Mouse (Mus musculus) hindbrain, embryonic 13.5 days (tissue): Measurements from ENCODE around the gene Grid1. TPM values are rescaled to one million over a fixed set of nuclear protein-coding genes. Genes with fewer than 3 reads are reported as not detected.

Experiments used
- ATAC-seq: fragments of 200-750 bp; cut with Nextera tagmentation; 2 replicates; pipeline ENCODE4 v1.8.0; 2017; ENCODE audit warnings: moderate TSS enrichment; ENCODE audit not compliant: low FRiP score
- H3K27ac ChIP-seq: fragments of 300-500 bp; sonication (generic); 2 replicates; pipeline ENCODE4 v1.5.1; 2015; ENCODE audit warnings: inconsistent platforms, mild to moderate bottlenecking, moderate library complexity
- H3K27me3 ChIP-seq: fragments of 300-500 bp; sonication (generic); 2 replicates; pipeline ENCODE4 v1.6.1; 2015; ENCODE audit warnings: mild to moderate bottlenecking, inconsistent platforms
- H3K36me3 ChIP-seq: fragments of 300-500 bp; sonication (generic); 2 replicates; pipeline ENCODE4 v1.6.1; 2015; ENCODE audit warnings: mild to moderate bottlenecking, inconsistent platforms
- H3K4me1 ChIP-seq: fragments of 300-500 bp; sonication (generic); replicated peaks from 2 replicates; pipeline ENCODE4 v1.6.1; 2015; ENCODE audit warnings: inconsistent platforms
- H3K4me2 ChIP-seq: fragments of 300-500 bp; sonication (generic); 2 replicates; pipeline ENCODE4 v1.6.1; 2015; ENCODE audit warnings: inconsistent platforms, mild to moderate bottlenecking, moderate library complexity
- H3K4me3 ChIP-seq: fragments of 300-500 bp; sonication (generic); 2 replicates; pipeline ENCODE4 v1.5.1; 2015; ENCODE audit warnings: mild to moderate bottlenecking, inconsistent platforms
- H3K9ac ChIP-seq: fragments of 300-500 bp; sonication (generic); 2 replicates; pipeline ENCODE4 v1.6.1; 2015; ENCODE audit warnings: mild to moderate bottlenecking, inconsistent platforms
- H3K9me3 ChIP-seq: fragments of 300-500 bp; sonication (generic); 2 replicates; pipeline ENCODE4 v1.6.1; 2016; ENCODE audit warnings: inconsistent platforms
- WGBS: fragments of 180-500 bp; shearing (Covaris S2); methylation state at CpG from one replicate; pipeline ENCODE4 v1.1.7; 2015; 5-methylcytosine and 5-hydroxymethylcytosine counted together
- polyA plus RNA-seq: library from polyadenylated mRNA; unstranded; fragments of >200 nt; fragmentation: Nextera tagmentation; extraction: Ambion mirVana; gene quantifications from 2 replicates; pipeline ENCODE4 v1.2.1, GENCODE M21; 2015

Grid1 gene
- polyA plus RNA-seq, 1 experiment from 2014 or later: 3.5 TPM

DNA sequence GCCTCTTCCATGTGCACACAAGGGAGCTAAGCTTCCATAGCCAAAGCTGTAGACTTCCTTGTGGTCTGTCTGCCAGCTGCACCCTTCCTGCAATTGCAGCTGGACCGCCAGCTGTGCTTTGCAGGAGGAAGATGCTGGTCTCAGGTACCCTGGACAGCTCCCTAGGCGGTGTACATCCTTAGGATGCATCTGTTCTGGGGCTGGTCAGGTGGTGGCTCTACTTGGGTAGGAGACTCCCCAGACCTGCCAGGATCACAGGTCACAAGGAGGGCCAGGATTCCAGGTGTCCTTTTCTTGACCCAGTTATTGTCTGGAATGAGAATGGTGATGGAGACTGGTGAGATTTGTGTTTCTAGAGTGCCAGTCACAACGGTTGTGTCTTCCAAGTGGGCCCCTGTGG lies 3.6 kb upstream of the Grid1 start:
- 38% methylated on average over 3 of the region's 3 CpGs for WGBS
- H3K36me3 ChIP-seq: no peaks in the 10 kb centered on the region
- H3K4me3 ChIP-seq: no peak overlapping the region
- no peak for ATAC-seq
- peaks cover 66% of the 10 kb centered on the region for H3K27me3 ChIP-seq
- H3K27ac ChIP-seq: no peak overlapping the region
- no peaks in the 10 kb centered on the region for H3K9me3 ChIP-seq
- H3K4me2 ChIP-seq: no peak overlapping the region
- H3K9ac ChIP-seq: no peak overlapping the region
- H3K4me1 ChIP-seq: peaks cover 14% of the 10 kb centered on the region

DNA sequence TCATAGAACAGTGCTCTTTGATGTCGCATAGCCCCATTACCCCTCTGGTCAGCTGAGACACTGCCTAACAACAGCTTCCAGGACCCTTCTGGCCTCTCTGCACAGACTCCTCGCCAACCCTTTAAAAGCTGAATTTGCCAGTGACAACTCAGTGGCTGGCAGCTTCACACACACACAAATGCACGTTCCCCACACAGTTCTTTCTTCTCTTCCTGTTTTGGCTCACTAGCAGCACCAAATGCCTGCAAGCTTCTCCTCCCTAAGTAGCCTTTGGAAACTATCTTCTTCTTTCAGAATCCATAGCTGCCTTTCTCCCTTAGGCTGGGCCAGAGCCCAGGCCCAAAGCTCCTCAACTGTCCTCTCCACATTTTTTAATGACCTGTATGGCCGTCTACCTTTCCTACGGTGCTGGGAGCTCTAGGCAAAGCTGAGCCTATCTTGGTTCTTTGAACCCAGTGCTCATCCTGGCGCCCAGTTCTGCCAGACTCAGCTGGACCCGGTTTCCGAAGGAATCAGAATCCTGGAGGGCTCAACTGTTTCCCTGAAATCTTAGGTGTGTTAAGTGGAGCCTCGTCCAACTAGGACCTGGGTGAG lies 1.4 kb upstream of the Grid1 start:
- 10% methylated on average over 9 of the region's 9 CpGs for WGBS
- no peak for ATAC-seq
- Histone ChIP-seq H3K4me2 (peak overlapping the region; percentile 83), H3K27ac (no peak overlapping the region), H3K27me3 (peaks cover 79% of the 10 kb centered on the region), H3K36me3 (no peaks in the 10 kb centered on the region), H3K9me3 (no peaks in the 10 kb centered on the region), H3K4me1 (peaks cover 36% of the 10 kb centered on the region), H3K4me3 (peak overlapping the region; percentile 60), H3K9ac (peak overlapping the region; percentile 79)

DNA sequence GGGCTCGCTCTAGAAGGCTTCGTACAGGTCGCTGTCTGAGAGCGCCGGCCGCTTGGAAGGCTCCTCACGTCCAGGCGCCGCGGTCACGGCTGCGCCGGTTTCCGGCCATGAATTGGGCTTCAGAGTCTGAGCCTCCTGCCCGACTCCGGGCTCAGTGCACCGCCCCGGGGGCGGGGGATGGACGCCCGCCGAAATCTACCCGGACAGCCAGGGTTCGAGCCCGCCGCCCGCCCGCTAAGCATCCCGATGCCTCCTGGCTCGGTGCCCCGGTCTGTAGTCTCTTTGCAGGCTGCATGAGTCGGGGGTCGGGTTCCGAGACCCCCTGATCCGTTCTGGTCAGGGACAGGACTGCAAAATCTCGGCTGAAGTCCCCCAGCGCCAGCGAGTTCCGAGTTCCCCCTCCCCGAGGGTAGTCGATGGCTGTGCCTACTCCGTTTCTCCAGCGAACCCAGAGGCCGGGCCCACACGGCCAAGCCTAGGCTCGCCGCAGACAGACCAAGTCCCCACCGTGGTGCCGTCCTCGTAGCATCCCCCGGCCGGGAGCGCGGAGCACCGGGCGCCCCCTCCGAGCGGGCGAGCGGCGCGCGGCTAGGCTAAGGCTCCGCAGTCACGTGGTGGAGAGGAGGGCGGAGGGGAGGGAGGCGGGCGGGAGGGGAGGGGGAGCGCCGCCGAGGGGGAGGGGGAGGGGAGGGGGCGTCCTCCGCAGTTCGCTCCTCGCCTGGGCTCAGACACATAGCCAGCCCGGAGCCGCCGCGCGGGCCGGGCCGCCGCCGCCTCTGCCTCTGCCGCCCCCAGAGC lies 588 bp upstream of the Grid1 start:
- Histone ChIP-seq H3K27me3 (peaks cover 81% of the 10 kb centered on the region), H3K9me3 (no peaks in the 10 kb centered on the region), H3K4me2 (peak overlapping the region; percentile 83), H3K9ac (peak overlapping the region; percentile 79), H3K27ac (peak overlapping the region; percentile 87), H3K36me3 (no peaks in the 10 kb centered on the region), H3K4me3 (peak overlapping the region; percentile 60), H3K4me1 (peaks cover 43% of the 10 kb centered on the region)
- peak; percentile 85 for ATAC-seq
- 1% methylated on average over 38 of the region's 85 CpGs for WGBS

DNA sequence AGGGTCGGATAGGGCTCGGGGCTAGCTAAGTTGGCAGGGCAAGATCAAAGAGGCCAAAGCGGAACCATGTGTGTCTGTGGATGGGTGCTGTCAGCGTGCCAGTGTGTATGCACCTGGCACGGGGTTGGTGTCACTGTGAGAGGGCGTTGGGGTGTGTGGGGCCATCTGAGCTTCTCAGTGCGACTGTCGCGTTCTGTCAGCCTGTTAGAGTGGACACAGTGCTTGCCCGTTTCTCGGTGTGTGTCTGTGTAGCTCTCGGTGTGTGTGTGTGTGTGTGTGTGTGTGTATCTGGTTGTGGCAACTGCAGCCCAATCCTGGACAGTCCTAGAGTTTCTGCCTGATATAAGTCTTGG lies 721 bp downstream of the Grid1 start:
- under 1% methylated on average over 12 of the region's 12 CpGs for WGBS
- ATAC-seq: 0 out of 2 replicates have a peak, but pooled peaks have one; percentile 1

DNA sequence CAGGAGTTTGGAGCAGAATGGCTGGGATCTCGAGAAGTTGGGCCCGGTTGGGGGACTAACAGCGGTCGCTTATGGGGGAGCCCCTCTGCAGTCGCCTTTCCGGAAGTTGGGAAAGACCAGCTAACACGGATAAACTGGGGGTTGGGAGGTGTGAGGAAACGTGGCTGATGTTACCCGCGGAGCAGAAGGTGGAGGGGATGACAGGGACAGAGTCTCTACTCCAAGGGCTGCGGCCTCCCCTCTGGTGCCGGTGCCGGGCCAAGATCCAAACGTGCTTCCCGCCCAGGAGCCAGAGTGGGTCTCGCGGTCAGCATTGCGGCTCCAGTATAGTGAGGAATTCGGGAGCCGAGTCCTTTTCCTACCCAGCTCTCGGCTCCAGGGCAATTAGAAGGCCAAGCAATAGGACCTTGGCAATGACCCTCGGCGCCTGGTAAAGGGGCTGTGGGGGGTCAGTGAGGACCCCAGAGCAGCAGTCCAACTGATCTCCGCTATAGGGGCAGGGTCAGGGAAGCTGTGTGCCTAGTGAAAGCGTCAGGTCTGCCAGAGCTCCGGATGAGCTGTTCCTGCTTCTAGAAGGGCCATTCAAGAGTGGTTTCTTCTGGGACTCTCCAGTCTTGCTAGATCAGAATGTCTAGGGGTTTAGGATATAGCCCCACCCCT lies 1.4 kb downstream of the Grid1 start:
- no peak overlapping the region for H3K27ac ChIP-seq
- H3K4me2 ChIP-seq: peak overlapping the region; percentile 83
- H3K27me3 ChIP-seq: peaks cover 64% of the 10 kb centered on the region
- no peaks in the 10 kb centered on the region for H3K36me3 ChIP-seq
- WGBS: 2% methylated on average over 26 of the region's 26 CpGs
- H3K9me3 ChIP-seq: no peaks in the 10 kb centered on the region
- ATAC-seq: no peak
- peak overlapping the region; percentile 79 for H3K9ac ChIP-seq
- peak overlapping the region; percentile 60 for H3K4me3 ChIP-seq
- peaks cover 49% of the 10 kb centered on the region for H3K4me1 ChIP-seq

More for the DNA sequence above, 721 bp downstream of the Grid1 start:
- Histone ChIP-seq H3K27ac (peak overlapping the region; percentile 87), H3K36me3 (no peaks in the 10 kb centered on the region), H3K27me3 (peaks cover 70% of the 10 kb centered on the region), H3K4me3 (peak overlapping the region; percentile 60), H3K4me1 (peaks cover 43% of the 10 kb centered on the region), H3K9me3 (no peaks in the 10 kb centered on the region), H3K4me2 (peak overlapping the region; percentile 83), H3K9ac (peak overlapping the region; percentile 79)

DNA sequence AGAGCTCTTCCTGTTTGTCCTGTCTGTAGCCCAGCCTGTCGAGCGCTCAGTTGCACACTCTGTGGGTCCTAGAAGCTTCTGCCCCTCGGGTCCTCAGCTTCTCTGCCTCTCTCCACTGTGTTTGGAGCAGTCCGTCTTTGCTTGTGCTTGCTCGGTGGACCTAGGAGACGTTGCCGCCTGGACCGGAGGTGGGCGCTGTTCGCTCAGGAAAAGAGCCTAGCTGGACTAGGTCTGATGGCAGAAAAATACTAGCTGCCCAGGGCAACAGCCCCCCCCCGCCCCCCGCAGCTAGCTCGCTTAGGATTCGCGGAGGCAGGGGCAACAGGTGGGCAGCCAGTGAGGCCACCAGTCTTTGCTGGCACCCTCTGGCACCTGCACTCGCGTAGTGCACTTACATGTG lies 3.2 kb downstream of the Grid1 start:
- Histone ChIP-seq H3K27ac (no peak overlapping the region), H3K36me3 (no peaks in the 10 kb centered on the region), H3K27me3 (peaks cover 45% of the 10 kb centered on the region), H3K4me2 (peak overlapping the region; percentile 83), H3K9ac (peak overlapping the region; percentile 69), H3K4me3 (peak overlapping the region; percentile 60), H3K4me1 (peaks cover 53% of the 10 kb centered on the region), H3K9me3 (no peaks in the 10 kb centered on the region)
- 2% methylated on average over 17 of the region's 17 CpGs for WGBS
- peak; percentile 46 for ATAC-seq

DNA sequence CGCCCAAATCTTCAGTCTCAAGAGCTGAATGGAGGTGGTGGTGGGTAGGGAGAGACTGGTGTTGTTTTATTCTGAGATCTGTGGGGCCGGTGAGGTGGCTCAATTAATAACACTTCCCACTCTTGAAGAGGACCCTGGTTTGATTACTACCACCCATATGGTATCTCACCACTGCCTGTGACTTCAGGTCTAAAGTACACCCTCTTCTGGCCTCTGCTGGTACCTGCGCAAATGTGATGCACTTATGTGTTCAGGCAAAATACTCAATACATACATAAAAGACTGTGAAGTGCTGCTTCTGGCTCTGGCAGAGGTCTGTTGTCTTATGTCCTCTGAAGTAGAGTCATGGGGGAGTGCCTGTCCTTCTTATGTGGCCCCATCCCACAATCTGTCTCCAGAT lies 4.3 kb downstream of the Grid1 start:
- 84% methylated on average over 3 of the region's 3 CpGs for WGBS
- H3K4me2 ChIP-seq: no peak overlapping the region
- peaks cover 35% of the 10 kb centered on the region for H3K27me3 ChIP-seq
- no peak for ATAC-seq
- H3K4me1 ChIP-seq: peaks cover 50% of the 10 kb centered on the region
- no peaks in the 10 kb centered on the region for H3K9me3 ChIP-seq
- H3K27ac ChIP-seq: no peak overlapping the region
- no peaks in the 10 kb centered on the region for H3K36me3 ChIP-seq
- no peak overlapping the region for H3K9ac ChIP-seq
- H3K4me3 ChIP-seq: no peak overlapping the region

DNA sequence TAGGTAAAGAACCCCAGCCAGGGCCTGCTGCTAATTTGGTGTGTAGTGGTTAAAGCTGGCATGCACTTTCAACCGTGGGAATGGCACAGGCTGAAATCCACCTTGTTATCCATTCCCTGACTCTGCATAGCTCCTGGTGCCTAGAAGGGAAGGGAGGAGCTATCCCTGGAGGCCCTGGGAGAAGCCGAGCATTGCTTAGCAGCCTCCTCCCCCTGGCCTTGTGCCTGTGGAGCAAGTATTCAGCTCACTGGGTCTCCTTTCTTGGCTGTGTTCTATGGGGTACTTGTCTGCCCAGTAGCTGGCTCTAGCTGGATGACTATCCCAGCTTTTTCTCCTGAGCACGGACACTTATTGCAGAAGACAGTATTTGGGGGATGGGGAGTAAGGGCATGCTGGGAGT lies 6.0 kb downstream of the Grid1 start:
- 34% methylated on average over 3 of the region's 3 CpGs for WGBS
- peaks cover 43% of the 10 kb centered on the region for H3K4me1 ChIP-seq
- H3K27me3 ChIP-seq: peaks cover 26% of the 10 kb centered on the region
- 0 out of 2 replicates have a peak, but pooled peaks have one; percentile 15 for ATAC-seq
- no peak overlapping the region for H3K4me3 ChIP-seq
- no peak overlapping the region for H3K9ac ChIP-seq
- no peaks in the 10 kb centered on the region for H3K36me3 ChIP-seq
- 0 out of 2 replicates have a peak overlapping the region, but pooled peaks have one; percentile 18 for H3K27ac ChIP-seq
- no peaks in the 10 kb centered on the region for H3K9me3 ChIP-seq
- no peak overlapping the region for H3K4me2 ChIP-seq

DNA sequence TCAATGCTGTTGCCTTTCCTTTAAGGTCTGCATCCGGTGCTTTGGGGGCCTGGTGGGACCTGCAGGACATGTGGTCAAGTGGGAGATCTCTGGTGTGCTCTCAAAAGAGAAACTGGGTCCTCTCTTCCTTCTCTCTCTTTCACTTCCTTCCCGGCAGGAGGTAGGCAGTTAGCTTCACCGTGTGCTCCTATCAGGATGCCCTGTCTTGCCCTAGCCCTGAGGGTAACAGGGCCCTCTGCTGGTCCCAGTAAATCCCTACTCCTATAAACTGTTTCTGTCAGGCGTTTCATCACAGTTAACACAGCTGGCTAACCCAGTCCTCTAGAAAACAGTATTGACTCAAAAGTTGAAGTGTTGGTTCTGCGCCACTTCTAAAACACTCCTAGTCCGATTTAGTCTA lies 9.9 kb downstream of the Grid1 start:
- 71% methylated on average over 6 of the region's 6 CpGs for WGBS
- Histone ChIP-seq H3K9ac (no peak overlapping the region), H3K27ac (no peak overlapping the region), H3K4me3 (no peak overlapping the region), H3K4me2 (no peak overlapping the region), H3K36me3 (no peaks in the 10 kb centered on the region), H3K4me1 (peaks cover 10% of the 10 kb centered on the region), H3K9me3 (no peaks in the 10 kb centered on the region), H3K27me3 (no peaks in the 10 kb centered on the region)
- no peak for ATAC-seq

DNA sequence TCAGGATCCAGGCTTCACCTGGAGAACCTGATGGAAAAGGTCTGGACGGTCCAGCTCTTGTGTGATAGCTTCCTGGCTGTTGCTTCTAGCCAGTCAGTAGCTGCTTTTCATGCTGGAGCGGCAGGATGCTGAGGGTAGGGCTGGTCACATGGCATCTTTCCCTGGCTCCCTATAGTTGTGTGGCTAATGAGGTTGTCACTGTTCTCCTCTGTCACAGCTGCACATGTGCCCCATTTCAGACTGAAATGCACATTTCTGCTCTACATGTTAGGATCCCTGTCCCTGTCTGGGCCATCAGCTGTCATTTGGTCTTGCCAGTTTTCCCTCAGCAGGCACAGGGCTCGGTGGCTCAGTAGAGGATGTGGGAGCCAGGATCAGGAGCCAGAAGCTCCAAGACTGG lies 17.2 kb downstream of the Grid1 start:
- Histone ChIP-seq H3K36me3 (no peaks in the 10 kb centered on the region), H3K4me2 (no peak overlapping the region), H3K27ac (peak overlapping the region; percentile 30; the same call in 1 of the 2 replicates), H3K4me3 (no peak overlapping the region), H3K9ac (no peak overlapping the region), H3K9me3 (no peaks in the 10 kb centered on the region), H3K27me3 (no peaks in the 10 kb centered on the region), H3K4me1 (peaks cover 5% of the 10 kb centered on the region; the same call in 1 of the 2 replicates)
- ATAC-seq: no peak
- WGBS: 78% methylated on average over 3 of the region's 3 CpGs

DNA sequence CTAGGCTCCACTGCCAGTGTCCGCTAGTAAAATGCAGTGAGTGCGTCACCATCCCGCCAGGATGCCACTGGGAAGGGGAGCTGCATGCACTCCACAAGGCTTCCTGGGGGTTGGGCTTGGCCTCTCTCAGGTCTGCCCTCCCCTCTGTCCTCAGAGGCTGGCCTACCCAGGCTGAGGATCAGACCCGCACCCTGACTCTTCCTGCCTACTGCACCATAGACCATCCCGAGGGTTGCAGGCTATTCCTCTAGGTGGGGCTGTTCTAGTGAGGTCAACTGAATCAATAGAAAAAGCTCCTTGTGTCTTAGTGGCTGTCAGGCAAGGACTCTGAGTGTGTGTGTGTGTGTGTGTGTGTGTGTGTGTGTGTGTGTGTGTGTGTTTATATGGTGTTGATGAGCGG lies 19.1 kb downstream of the Grid1 start:
- Histone ChIP-seq H3K27me3 (no peaks in the 10 kb centered on the region), H3K9ac (no peak overlapping the region), H3K9me3 (no peaks in the 10 kb centered on the region), H3K27ac (no peak overlapping the region), H3K4me1 (peaks cover 9% of the 10 kb centered on the region; the same call in 1 of the 2 replicates), H3K36me3 (no peaks in the 10 kb centered on the region), H3K4me2 (no peak overlapping the region), H3K4me3 (no peak overlapping the region)
- WGBS: 70% methylated on average over 6 of the region's 6 CpGs
- no peak for ATAC-seq

DNA sequence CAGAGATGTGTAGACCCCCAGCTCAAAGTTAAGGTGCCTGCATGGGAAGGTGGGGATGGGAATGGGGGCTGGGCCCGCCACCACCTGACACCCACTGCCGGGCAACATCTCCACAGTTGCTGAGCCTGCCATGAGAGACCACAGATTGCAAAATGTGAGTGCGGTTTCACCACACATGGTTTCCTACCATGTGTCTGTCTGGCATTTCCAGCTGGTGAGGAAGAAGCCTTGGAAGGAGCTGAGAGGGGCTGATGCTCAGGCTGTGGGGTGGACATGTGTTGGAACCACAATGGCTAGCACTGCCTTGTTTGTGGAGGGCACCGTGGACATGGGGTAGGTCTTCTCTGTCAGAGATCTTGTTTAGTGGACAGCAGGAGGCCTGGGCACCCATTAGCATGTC lies 20.0 kb downstream of the Grid1 start:
- H3K9ac ChIP-seq: no peak overlapping the region
- H3K4me2 ChIP-seq: no peak overlapping the region
- H3K27me3 ChIP-seq: no peaks in the 10 kb centered on the region
- no peaks in the 10 kb centered on the region for H3K36me3 ChIP-seq
- ATAC-seq: no peak
- H3K4me3 ChIP-seq: no peak overlapping the region
- H3K9me3 ChIP-seq: no peaks in the 10 kb centered on the region
- H3K27ac ChIP-seq: no peak overlapping the region
- 88% methylated on average over 4 of the region's 4 CpGs for WGBS
- H3K4me1 ChIP-seq: peaks cover 15% of the 10 kb centered on the region; the same call in 1 of the 2 replicates
